Mouse (Mus musculus) neural tube, embryonic 15.5 days (tissue): ENCODE data around the gene Gm525. TPM values are rescaled to one million over a fixed set of nuclear protein-coding genes. Genes with fewer than 3 reads are reported as not detected.
A peak's percentile ranks its signal among the peaks of the same experiment; 100 is the strongest.
"Not testable (repeated sequence)": the region's sequence is repeated elsewhere in the genome, so short reads cannot be mapped to it uniquely, and the experiment has no call there.

Experiments used
- ATAC-seq: fragments of 200-750 bp; cut with Nextera tagmentation; 2 replicates; pipeline ENCODE4 v1.8.0; 2017; ENCODE audit warnings: mild to moderate bottlenecking, moderate TSS enrichment, moderate library complexity; ENCODE audit not compliant: low FRiP score
- H3K27ac ChIP-seq: fragments of 300-500 bp; sonication (generic); replicated peaks from 2 replicates; pipeline ENCODE4 v1.5.1; 2015; ENCODE audit warnings: mild to moderate bottlenecking, inconsistent platforms
- H3K27me3 ChIP-seq: fragments of 300-500 bp; sonication (generic); replicated peaks from 2 replicates; pipeline ENCODE4 v1.6.1; 2015; ENCODE audit warnings: inconsistent platforms
- H3K36me3 ChIP-seq: fragments of 300-500 bp; sonication (generic); 2 replicates; pipeline ENCODE4 v1.6.1; 2015; ENCODE audit warnings: inconsistent platforms
- H3K4me1 ChIP-seq: fragments of 300-500 bp; sonication (generic); 2 replicates; pipeline ENCODE4 v1.6.1; 2015; ENCODE audit warnings: inconsistent platforms
- H3K4me2 ChIP-seq: fragments of 300-500 bp; sonication (generic); 2 replicates; pipeline ENCODE4 v1.6.1; 2015; ENCODE audit warnings: inconsistent platforms, mild to moderate bottlenecking, moderate library complexity
- H3K4me3 ChIP-seq: fragments of 300-500 bp; sonication (generic); replicated peaks from 2 replicates; pipeline ENCODE4 v1.5.1; 2015; ENCODE audit warnings: mild to moderate bottlenecking, inconsistent platforms
- H3K9ac ChIP-seq: fragments of 300-500 bp; sonication (generic); replicated peaks from 2 replicates; pipeline ENCODE4 v1.6.1; 2015; ENCODE audit warnings: mild to moderate bottlenecking, inconsistent platforms
- H3K9me3 ChIP-seq: fragments of 300-500 bp; sonication (generic); replicated peaks from 2 replicates; pipeline ENCODE4 v1.6.1; 2016; ENCODE audit warnings: inconsistent platforms
- WGBS: fragments of 180-500 bp; shearing (Covaris S2); methylation state at CpG from one replicate; pipeline ENCODE4 v1.1.7; 2015; ENCODE audit warnings: mixed read lengths; 5-methylcytosine and 5-hydroxymethylcytosine counted together
- polyA plus RNA-seq: library from polyadenylated mRNA; unstranded; fragments of >200 nt; fragmentation: Nextera tagmentation; extraction: Ambion mirVana; gene quantifications from 2 replicates; pipeline ENCODE4 v1.2.1, GENCODE M21; 2015

Gm525 gene
- polyA plus RNA-seq, 1 experiment from 2014 or later, result not detected

DNA sequence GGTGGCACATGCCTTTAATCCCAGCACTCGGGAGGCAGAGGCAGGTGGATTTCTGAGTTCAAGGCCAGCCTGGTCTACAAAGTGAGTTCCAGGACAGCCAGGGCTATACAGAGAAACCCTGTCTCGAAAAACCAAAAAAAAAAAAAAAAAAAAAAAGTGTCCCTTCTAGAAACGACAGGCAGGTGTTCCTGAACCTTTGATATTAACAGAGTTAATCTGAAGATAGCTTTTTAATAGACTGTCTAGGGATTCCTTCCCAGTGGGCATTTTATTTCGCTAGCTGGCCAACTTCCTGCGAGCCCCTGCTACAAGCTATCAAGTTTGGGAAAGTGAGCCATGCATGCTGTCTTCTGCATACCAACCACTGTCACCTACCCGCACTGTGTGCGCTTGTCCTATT lies 32.6 kb upstream of the Gm525 start:
- not testable (repeated sequence) for H3K4me3 ChIP-seq, H3K27me3 ChIP-seq, H3K27ac ChIP-seq, H3K9ac ChIP-seq, H3K4me1 ChIP-seq, H3K9me3 ChIP-seq, ATAC-seq, H3K4me2 ChIP-seq
- peaks cover 69% of the 10 kb centered on the region for H3K36me3 ChIP-seq
- 93% methylated on average over 6 of the region's 7 CpGs for WGBS

- Histone ChIP-seq H3K9me3 (no peaks in the 10 kb centered on the region), H3K4me2 (no peak overlapping the region), H3K4me3 (no peak overlapping the region), H3K27ac (no peak overlapping the region), H3K36me3 (peaks cover 76% of the 10 kb centered on the region), H3K9ac (no peak overlapping the region), H3K27me3 (no peaks in the 10 kb centered on the region), H3K4me1 (no peaks in the 10 kb centered on the region)
- WGBS, result 89% methylated on average over 7 of the region's 7 CpGs
- ATAC-seq, result no peak
Observed at GRCm38 (mm10) chr11:89043046-89043445, 30.6 kb upstream of the Gm525 start.

DNA sequence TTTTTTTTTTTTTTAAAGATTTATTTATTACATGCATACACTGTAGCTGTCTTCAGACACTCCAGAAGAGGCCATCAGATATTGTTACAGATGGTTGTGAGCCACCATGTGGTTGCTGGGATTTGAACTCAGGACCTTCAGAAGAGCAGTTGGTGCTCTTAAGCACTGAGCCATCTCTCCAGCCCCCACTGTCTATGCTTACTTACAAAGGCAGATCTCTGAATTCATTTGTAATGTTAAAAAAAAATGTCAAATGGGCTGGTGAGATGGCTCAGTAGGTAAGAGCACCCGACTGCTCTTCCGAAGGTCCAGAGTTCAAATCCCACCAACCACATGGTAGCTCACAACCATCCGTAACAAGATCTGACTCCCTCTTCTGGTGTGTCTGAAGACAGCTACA lies 28.1 kb upstream of the Gm525 start:
- H3K4me2 ChIP-seq, H3K27ac ChIP-seq, ATAC-seq, H3K27me3 ChIP-seq, H3K9ac ChIP-seq, H3K4me3 ChIP-seq, H3K4me1 ChIP-seq, H3K9me3 ChIP-seq: not testable (repeated sequence)
- peaks cover 81% of the 10 kb centered on the region for H3K36me3 ChIP-seq
- 99% methylated on average over 3 of the region's 3 CpGs for WGBS

DNA sequence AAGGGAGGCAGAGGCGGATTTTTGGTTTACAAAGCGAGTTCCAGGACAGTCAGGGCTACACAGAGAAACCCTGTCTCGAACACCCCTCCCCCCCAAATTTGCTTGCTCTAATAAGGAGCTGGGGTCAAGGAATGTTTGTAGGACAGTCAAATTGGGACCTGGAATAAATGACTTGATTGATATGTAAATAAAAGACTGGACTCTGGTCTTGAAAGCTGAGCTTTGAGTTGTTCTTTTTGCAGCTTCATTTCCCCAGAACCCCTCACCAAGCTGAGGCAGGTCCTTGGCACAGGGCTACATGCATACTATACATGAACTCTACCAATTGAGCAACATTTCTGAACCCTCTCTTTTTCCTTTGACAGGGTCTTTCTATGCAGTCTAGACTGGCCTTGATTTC lies 27.6 kb upstream of the Gm525 start:
- Histone ChIP-seq H3K36me3 (peaks cover 81% of the 10 kb centered on the region), H3K9ac (no peak overlapping the region), H3K27ac (no peak overlapping the region), H3K4me3 (no peak overlapping the region), H3K4me2 (no peak overlapping the region), H3K27me3 (no peaks in the 10 kb centered on the region), H3K4me1 (no peaks in the 10 kb centered on the region), H3K9me3 (no peaks in the 10 kb centered on the region)
- 92% methylated on average over 3 of the region's 3 CpGs for WGBS
- ATAC-seq, result no peak

DNA sequence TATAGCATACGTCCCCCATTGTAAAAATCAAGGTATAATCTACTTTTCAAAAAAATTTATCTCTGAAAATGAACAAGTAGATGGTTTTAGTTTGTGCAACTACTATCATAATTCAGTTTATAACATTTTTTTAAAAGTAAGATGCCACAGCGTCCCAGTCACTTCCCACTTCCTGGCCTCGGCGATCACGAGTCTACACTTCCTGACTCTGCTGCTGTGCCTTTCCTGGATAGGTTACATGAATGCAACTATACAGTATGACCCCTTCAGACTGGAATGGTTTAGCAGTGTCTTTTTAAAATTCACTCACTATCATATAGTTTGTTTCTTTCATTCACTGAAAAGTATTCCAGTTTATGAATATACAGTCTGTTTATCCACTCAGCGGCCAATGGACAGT lies 21.9 kb upstream of the Gm525 start:
- Histone ChIP-seq H3K27me3 (no peaks in the 10 kb centered on the region), H3K36me3 (peaks cover 53% of the 10 kb centered on the region), H3K9me3 (no peaks in the 10 kb centered on the region), H3K4me3 (no peak overlapping the region), H3K9ac (no peak overlapping the region), H3K4me1 (peaks cover 9% of the 10 kb centered on the region), H3K4me2 (no peak overlapping the region), H3K27ac (no peak overlapping the region)
- 96% methylated on average over 6 of the region's 6 CpGs for WGBS
- ATAC-seq, result no peak

- Histone ChIP-seq H3K9me3 (no peaks in the 10 kb centered on the region), H3K27ac (no peak overlapping the region), H3K4me2 (no peak overlapping the region), H3K4me3 (no peak overlapping the region), H3K27me3 (no peaks in the 10 kb centered on the region), H3K9ac (no peak overlapping the region), H3K36me3 (peaks cover 19% of the 10 kb centered on the region), H3K4me1 (peaks cover 32% of the 10 kb centered on the region)
- ATAC-seq, result no peak
- 83% methylated on average over 13 of the region's 13 CpGs for WGBS
Observed at GRCm38 (mm10) chr11:89055931-89056690, 17.5 kb upstream of the Gm525 start.

DNA sequence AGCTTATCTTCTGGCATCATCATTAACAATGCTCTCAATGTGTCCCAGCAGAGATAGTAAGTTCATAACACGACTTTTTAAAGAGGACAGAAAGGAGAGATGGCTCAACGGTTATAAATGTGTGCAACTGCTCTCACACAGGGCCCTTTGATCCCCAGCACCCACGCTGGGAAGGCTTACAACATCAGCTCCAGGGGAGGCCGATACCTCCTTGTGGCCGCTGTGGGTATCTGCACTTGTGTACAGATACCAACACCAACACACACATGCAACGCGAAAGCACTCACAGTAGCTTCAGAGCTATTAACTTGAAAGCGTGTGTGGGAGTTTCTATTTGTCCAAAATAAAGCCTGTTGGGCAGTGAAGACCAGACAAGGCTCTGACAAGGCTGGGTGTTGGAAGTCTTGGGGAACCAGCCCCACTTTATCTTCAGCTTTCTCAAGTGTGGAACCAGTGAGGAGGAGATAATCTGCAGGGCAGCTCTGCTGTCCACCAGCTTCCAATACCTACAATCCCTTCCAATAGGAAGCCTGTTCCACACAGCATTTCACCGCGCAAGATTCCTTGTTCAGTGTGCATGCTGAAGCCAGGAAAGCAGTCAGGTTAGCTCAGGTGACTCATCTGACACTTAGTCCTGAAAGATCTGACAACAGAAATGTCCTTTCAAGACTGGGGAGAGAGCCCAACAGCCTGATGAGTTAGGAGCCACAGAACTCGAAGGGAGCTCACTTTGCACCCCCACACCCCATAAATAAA lies 14.9 kb upstream of the Gm525 start:
- Histone ChIP-seq H3K4me2 (peak overlapping the region; percentile 89), H3K4me1 (peaks cover 32% of the 10 kb centered on the region), H3K9me3 (no peaks in the 10 kb centered on the region), H3K27me3 (no peaks in the 10 kb centered on the region), H3K4me3 (peak overlapping the region; percentile 97), H3K9ac (peak overlapping the region; percentile 89), H3K27ac (no peak overlapping the region), H3K36me3 (peaks cover 11% of the 10 kb centered on the region)
- ATAC-seq, result no peak
- 66% methylated on average over 11 of the region's 11 CpGs for WGBS

DNA sequence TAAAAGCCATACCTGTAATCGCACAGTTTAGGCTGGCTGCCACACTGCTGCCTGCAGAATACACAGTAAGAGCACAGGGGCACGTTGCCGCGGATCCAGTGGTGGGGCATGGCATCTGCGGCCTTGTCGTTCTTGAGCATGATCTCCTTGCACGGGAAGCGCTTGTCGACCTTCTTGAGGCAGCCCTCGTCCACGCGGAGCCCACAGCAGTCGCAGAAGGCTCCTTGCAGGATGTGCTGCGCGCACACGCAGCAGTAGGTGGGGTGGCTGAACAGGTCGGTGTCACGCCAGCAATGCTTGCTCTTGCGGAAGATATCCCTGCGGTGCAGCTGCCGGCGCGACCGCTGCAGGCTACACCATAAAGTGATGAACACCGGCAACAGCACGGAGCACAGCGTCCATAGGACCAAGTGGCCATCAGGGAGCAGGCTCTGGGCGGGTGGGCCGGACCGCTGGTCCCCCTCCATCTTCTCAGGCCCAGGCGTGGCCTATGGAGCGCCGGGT lies 13.7 kb upstream of the Gm525 start:
- peak overlapping the region; percentile 89 for H3K4me2 ChIP-seq
- H3K36me3 ChIP-seq, result peaks cover 3% of the 10 kb centered on the region; the same call in 1 of the 2 replicates
- H3K4me1 ChIP-seq, result peaks cover 32% of the 10 kb centered on the region
- under 1% methylated on average over 33 of the region's 33 CpGs for WGBS
- no peaks in the 10 kb centered on the region for H3K27me3 ChIP-seq
- H3K9ac ChIP-seq, result peak overlapping the region; percentile 89
- peak overlapping the region; percentile 97 for H3K4me3 ChIP-seq
- ATAC-seq, result peak; percentile 70
- no peaks in the 10 kb centered on the region for H3K9me3 ChIP-seq
- peak overlapping the region; percentile 85 for H3K27ac ChIP-seq

GRCm38 (mm10) chr11:89060423-89061089 lies 13.1 kb upstream of the Gm525 start:
- H3K9me3 ChIP-seq, result no peaks in the 10 kb centered on the region
- H3K27me3 ChIP-seq, result no peaks in the 10 kb centered on the region
- peak overlapping the region; percentile 89 for H3K9ac ChIP-seq
- peaks cover 32% of the 10 kb centered on the region for H3K4me1 ChIP-seq
- peak overlapping the region; percentile 89 for H3K4me2 ChIP-seq
- H3K4me3 ChIP-seq, result peak overlapping the region; percentile 97
- peak overlapping the region; percentile 85 for H3K27ac ChIP-seq
- peak; percentile 95 for ATAC-seq
- under 1% methylated on average over 63 of the region's 63 CpGs for WGBS
- peaks cover 3% of the 10 kb centered on the region; the same call in 1 of the 2 replicates for H3K36me3 ChIP-seq

DNA sequence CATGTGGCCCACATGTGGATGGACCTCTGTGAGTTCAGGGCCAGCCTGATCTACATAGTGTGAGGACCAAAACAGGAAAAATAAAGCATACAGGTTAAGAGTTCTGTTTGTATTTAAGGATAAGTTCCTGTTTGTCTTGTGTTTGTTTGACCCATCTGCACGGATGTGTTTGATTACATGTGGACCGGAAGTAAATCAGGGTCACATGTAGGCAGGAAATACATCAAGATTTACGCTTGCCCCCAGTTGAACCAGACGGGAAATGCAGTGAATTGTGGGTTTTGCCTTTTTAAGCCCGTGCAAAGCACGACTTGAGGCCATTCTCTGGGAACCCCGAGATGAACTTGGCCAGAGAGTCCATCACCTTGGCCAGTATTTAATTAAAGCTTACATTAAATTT lies 12.3 kb upstream of the Gm525 start:
- Histone ChIP-seq H3K4me1 (peaks cover 28% of the 10 kb centered on the region), H3K27me3 (no peaks in the 10 kb centered on the region), H3K36me3 (0 out of 2 replicates have a peak, but pooled peaks cover 3% of the 10 kb centered on the region), H3K27ac (no peak overlapping the region), H3K9me3 (no peaks in the 10 kb centered on the region), H3K4me2 (no peak overlapping the region), H3K9ac (no peak overlapping the region), H3K4me3 (no peak overlapping the region)
- no peak for ATAC-seq
- 81% methylated on average over 7 of the region's 7 CpGs for WGBS

DNA sequence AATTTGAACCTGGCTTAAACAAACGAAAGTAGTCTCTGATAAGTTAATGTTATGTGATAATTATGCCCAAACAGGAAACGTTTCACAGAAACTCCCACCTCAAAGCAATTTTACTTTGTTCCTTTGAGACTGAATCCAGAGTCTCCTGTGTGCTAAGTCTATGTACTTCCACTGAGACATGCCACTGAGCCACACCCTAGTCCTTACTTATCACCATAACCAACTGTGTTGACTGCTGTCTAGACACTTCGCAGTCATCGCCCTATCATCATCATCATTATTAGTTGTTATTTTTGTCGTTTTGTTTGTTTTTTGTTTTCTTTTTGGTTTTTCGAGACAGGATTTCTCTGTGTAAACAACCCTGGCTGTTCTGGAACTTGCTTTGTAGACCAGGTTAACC lies 9.3 kb upstream of the Gm525 start:
- 82% methylated on average over 6 of the region's 6 CpGs for WGBS
- Histone ChIP-seq H3K27ac (no peak overlapping the region), H3K4me3 (no peak overlapping the region), H3K27me3 (no peaks in the 10 kb centered on the region), H3K4me1 (peaks cover 6% of the 10 kb centered on the region), H3K36me3 (no peaks in the 10 kb centered on the region), H3K9ac (no peak overlapping the region), H3K4me2 (no peak overlapping the region), H3K9me3 (no peaks in the 10 kb centered on the region)
- no peak for ATAC-seq
